Mouse (Mus musculus): ENCODE results near the gene Tcf7l1. TPM values are rescaled to one million over a fixed set of nuclear protein-coding genes. Genes with fewer than 3 reads are reported as not detected.

The Tcf7l1 gene
- total and polyA plus RNA-seq, 3 experiments = not detected

DNA sequence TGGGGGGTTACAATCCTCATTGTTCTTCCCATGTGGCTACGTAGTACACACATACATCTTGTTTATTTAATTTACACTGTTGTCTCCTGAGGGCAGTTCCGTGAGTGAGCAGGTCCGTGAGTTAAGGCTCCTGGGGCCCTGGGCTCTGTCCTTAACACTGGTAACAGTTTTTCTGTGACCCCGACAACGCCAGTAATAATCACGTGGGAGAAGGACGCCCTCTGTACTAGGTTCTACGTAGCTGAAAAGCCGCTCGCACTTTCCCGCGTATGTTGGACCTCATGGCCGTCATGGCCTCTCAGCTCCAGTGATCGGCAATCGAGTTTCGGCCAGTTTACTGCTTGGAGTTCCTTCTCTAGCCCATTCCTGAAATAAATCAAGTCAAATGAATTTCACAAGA lies 6.4 kb upstream of the Tcf7l1 start:
- no peaks in the 10 kb centered on the region for H3K27me3 ChIP-seq (ENCODE audit: control insufficient read depth in 1 of 2, insufficient read depth in 2 of 2, low read length in 2 of 2)
- no peak for TF ChIP-seq MXI1 (IDR thresholded peaks at IDR 0.05; ENCODE audit: low read depth, low read length)
- no peak for DNase-seq (ENCODE audit: low read depth, low spot score)
- no peak overlapping the region for H3K27ac ChIP-seq (ENCODE audit: control insufficient read depth, low read depth, low read length)
- H3K79me2 ChIP-seq (ENCODE audit: control insufficient read depth, insufficient read depth, low read length, poor library complexity) = no peaks in the 10 kb centered on the region
- H3K4me1 ChIP-seq (ENCODE audit: control insufficient read depth in 1 of 2, insufficient read depth in 2 of 2, low read length in 2 of 2) = no peaks in the 10 kb centered on the region
- H3K9me3 ChIP-seq (replicated peaks; ENCODE audit: insufficient read depth, low read length) = no peaks in the 10 kb centered on the region
- H3K4me3 ChIP-seq (ENCODE audit: control insufficient read depth in 1 of 2, insufficient read depth in 1 of 2, low read depth in 2 of 2, low read length in 2 of 2) = no peak overlapping the region
- no peaks in the 10 kb centered on the region for H3K36me3 ChIP-seq (ENCODE audit: control insufficient read depth in 1 of 2, insufficient read depth in 2 of 2, low read length in 2 of 2)
- no peak overlapping the region for H3K9ac ChIP-seq (ENCODE audit: control insufficient read depth, low read depth, low read length, poor library complexity, severe bottlenecking)

DNA sequence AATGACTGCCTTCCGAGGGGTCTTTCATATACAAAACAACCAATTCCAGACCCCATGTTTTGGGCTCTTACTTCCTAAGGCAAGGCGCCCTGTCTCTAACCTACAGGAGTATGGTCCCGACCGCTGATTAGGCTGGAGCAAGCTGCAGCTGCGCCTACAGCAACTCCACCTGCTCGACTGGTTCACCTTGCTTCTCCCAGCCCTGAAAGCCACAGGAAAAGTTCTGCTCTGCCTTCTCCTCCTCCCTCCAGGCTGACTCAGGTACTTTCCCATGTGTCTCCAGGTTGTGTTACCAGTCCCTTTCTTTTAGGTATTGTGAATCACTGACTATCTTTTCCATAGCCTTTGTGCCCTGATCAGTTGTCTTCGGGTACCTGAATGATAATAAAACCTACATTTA lies 5.8 kb upstream of the Tcf7l1 start:
- Histone ChIP-seq H3K4me3 (ENCODE audit: control insufficient read depth in 1 of 2, insufficient read depth in 1 of 2, low read depth in 2 of 2, low read length in 2 of 2) (no peak overlapping the region), H3K9ac (ENCODE audit: control insufficient read depth, low read depth, low read length, poor library complexity, severe bottlenecking) (no peak overlapping the region), H3K9me3 (replicated peaks; ENCODE audit: insufficient read depth, low read length) (no peaks in the 10 kb centered on the region), H3K79me2 (ENCODE audit: control insufficient read depth, insufficient read depth, low read length, poor library complexity) (no peaks in the 10 kb centered on the region), H3K27me3 (ENCODE audit: control insufficient read depth in 1 of 2, insufficient read depth in 2 of 2, low read length in 2 of 2) (no peaks in the 10 kb centered on the region), H3K27ac (ENCODE audit: control insufficient read depth, low read depth, low read length) (no peak overlapping the region), H3K4me1 (ENCODE audit: control insufficient read depth in 1 of 2, insufficient read depth in 2 of 2, low read length in 2 of 2) (no peaks in the 10 kb centered on the region), H3K36me3 (ENCODE audit: control insufficient read depth in 1 of 2, insufficient read depth in 2 of 2, low read length in 2 of 2) (no peaks in the 10 kb centered on the region)
- TF ChIP-seq CHD2 (IDR thresholded peaks at IDR 0.05; ENCODE audit: low read length) (no peak), MEF2A (IDR thresholded peaks at IDR 0.05; ENCODE audit: extremely low read depth, insufficient replicate concordance, low read depth, low read length, poor library complexity, severe bottlenecking) (no peak), JUND (IDR thresholded peaks at IDR 0.05; ENCODE audit: low read depth, low read length) (no peak), ELF1 (IDR thresholded peaks at IDR 0.05; ENCODE audit: low read depth, low read length) (no peak)
- DNase-seq (ENCODE audit: low read depth, low spot score) = no peak

DNA sequence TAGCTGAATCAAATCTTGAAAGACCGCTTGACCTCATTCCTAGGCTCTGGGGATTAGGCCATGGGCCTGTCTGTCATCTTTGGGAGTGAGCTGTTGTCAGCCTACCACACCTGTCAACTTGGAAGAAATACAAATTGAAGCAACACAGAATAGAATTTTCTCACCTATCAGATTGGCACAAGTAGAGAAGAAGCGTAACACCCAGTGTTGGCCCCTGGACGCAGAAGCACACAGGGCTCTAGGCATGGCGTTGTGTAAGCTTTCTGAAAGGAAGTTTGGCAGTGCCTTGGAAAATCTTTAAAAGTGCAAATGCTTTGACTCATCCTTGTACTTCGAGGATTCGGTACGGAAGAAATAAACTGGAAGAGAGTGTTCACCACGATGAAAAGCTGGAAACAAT lies 3.6 kb upstream of the Tcf7l1 start:
- no peak overlapping the region for H3K9ac ChIP-seq (ENCODE audit: control insufficient read depth, low read depth, low read length, poor library complexity, severe bottlenecking)
- TF ChIP-seq ZKSCAN1 (IDR thresholded peaks at IDR 0.05; ENCODE audit: low read depth, low read length) = no peak
- TF ChIP-seq NELFE (IDR thresholded peaks at IDR 0.05; ENCODE audit: low read depth, low read length) = no peak
- TF ChIP-seq POLR2AphosphoS5 (IDR thresholded peaks at IDR 0.05; ENCODE audit: borderline replicate concordance, low read depth, low read length) = no peak
- no peaks in the 10 kb centered on the region for H3K27me3 ChIP-seq (ENCODE audit: control insufficient read depth in 1 of 2, insufficient read depth in 2 of 2, low read length in 2 of 2)
- no peaks in the 10 kb centered on the region for H3K79me2 ChIP-seq (ENCODE audit: control insufficient read depth, insufficient read depth, low read length, poor library complexity)
- no peak overlapping the region for H3K27ac ChIP-seq (ENCODE audit: control insufficient read depth, low read depth, low read length)
- no peak overlapping the region for H3K4me3 ChIP-seq (ENCODE audit: control insufficient read depth in 1 of 2, insufficient read depth in 1 of 2, low read depth in 2 of 2, low read length in 2 of 2)
- no peak for DNase-seq (ENCODE audit: low read depth, low spot score)
- no peaks in the 10 kb centered on the region for H3K4me1 ChIP-seq (ENCODE audit: control insufficient read depth in 1 of 2, insufficient read depth in 2 of 2, low read length in 2 of 2)
- H3K36me3 ChIP-seq (ENCODE audit: control insufficient read depth in 1 of 2, insufficient read depth in 2 of 2, low read length in 2 of 2) = no peaks in the 10 kb centered on the region
- no peaks in the 10 kb centered on the region for H3K9me3 ChIP-seq (replicated peaks; ENCODE audit: insufficient read depth, low read length)
